Mouse (Mus musculus) layer of hippocampus, postnatal 25 days (tissue): Measurements from ENCODE around the gene Abca7. TPM values are rescaled to one million over a fixed set of nuclear protein-coding genes. Genes with fewer than 3 reads are reported as not detected.
A peak's percentile ranks its signal among the peaks of the same experiment; 100 is the strongest.

Experiments
- DNase-seq, 2 experiments: peaks; one replicate each; pipeline ENCODE4 v3.0.0; 2022; ENCODE audit warnings: mixed read lengths in 2 of 2, low spot score in 1 of 2; ENCODE audit errors: extremely low spot score in 1 of 2
- total RNA-seq, 2 experiments: library from RNA; stranded (reverse); gene quantifications; 2 replicates each; pipeline ENCODE4 v1.2.3; 2021

The Abca7 gene
- total RNA-seq, 2 experiments from 2014 or later: 9.6 to 10.2 TPM

DNA sequence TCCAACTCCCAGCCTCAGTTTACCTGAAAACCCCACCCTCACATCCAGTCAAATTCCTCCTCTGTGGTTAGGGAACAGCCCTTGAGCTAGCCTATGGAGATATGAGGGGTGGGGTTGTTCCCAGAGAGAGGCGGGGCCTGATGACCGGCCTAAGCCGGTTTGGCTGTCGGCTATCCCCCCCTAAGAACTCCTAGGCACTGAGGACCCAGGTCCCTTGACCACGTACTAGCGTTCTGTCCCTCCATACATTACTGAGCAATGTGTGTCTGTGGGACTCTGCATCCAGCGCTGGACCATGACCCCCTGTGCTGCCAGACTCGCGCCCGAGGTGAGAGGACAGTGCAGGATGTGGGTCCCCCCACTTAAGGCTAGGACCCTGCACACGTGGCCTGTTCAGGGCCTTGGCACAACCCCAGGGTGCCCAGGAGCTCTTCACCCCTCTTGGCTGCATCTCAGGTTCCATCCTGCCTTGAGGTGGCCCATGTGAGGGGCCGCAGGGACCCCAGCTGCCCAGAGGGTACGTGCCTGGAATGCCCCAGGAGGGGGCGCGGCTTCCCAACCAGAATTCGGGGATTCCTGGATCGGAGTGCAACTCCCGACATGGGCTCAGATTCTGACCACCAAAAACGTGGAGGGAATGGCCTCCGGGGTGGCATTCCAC is 23.3 kb downstream of the Abca7 start:
- DNase-seq: no peak

- no peak for DNase-seq
These were observed 23.9 kb downstream of the Abca7 start for GRCm38 (mm10) chr10:80020191-80020590.

DNA sequence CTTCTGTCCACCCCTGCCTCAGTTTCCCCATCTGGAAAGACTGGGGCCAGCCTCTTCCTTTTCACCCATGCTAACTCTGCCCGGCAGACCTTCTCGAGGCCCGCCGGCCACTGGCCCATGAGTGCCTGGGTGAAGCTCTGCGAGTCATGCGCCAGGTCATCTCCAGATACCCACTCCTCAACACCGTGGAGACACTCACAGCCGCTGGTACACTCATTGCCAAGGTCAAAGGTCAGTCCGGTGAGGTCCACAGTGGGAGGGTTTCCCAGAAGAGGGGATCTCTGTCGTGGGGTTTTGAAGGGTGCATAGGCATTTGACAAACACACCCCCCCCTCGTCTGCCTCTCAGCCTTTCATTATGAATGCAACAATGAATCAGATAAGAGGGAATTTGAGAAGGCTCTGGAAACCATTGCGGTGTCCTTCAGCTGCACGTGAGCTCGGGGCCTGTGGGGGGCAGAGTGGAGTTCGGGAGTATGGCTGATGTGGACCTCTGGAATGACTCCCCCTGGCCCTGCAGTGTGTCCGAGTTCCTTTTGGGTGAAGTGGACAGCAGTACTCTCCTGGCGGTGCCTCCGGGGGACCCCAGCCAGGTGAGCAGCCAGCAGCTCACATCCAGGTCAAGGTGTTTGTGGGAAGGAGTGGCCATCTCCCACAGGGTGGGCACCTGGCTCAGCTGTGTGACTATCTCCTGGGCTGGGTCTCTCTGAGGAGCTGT is 24.5 kb downstream of the Abca7 start:
- no peak for DNase-seq

- no peak for DNase-seq
These were observed 25.0 kb downstream of the Abca7 start for GRCm38 (mm10) chr10:80021320-80021641.

DNA sequence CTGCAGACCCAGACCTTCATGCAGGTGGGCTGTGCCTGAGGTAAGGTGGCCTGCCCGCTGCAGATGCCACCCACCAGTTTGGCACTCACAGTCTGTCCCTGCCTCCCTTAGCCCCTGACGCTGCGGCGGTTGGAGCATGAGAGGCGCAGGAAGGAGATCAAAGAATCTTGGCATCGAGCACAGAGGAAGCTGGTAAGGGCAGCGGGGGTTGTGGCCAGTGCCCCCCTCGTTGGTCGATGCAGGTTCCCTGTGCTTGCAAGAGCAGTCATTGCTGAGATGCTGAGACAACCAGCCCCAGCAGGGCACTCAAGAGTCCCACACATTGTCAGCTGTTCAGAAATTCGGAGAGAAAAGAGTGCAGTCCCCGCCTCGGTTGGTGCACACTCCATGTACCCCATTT is 25.9 kb downstream of the Abca7 start:
- no peak for DNase-seq

- DNase-seq: no peak
These were observed 26.5 kb downstream of the Abca7 start for GRCm38 (mm10) chr10:80022806-80023205.

GRCm38 (mm10) chr10:80023758-80024157 is 27.5 kb downstream of the Abca7 start:
- no peak for DNase-seq

DNA sequence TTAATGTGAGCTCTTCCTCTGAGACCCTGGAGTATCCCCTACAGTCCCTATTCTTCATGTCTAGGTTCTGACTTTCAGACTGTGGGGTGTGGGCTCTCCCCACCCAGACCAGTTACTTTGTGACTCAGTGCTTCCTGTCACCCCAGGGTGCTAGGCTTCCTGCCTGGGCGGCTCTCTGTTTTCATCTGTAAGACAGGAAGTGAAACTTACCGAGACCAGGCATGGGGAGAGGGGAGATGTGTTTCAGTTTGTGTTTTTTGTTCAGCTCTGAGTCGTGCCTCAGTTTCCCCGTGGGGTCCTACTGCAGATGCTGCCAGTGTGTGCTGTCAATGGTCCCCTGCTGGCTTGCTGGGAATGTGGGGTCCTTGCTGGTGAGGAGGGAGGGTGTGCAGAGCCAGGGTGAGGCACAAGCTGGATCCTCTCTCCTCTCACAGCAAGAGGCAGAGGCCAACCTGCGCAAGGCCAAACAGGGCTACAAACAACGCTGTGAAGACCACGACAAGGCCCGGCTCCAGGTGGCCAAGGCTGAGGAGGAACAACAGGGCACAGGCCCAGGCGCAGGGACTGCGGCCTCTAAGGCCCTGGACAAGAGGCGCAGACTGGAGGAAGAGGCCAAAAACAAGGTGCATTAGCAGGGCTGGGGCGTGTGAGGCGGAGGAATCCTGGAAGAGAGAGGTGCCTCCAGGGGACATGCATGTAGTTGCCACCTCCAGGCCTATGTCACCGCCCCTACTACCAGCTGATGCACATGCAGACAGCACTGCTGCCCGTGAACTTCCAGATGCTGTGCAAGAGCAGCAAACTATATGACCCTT is 28.1 kb downstream of the Abca7 start:
- DNase-seq: no peak

- DNase-seq: no peak
These were observed 28.7 kb downstream of the Abca7 start for GRCm38 (mm10) chr10:80025044-80025347.

DNA sequence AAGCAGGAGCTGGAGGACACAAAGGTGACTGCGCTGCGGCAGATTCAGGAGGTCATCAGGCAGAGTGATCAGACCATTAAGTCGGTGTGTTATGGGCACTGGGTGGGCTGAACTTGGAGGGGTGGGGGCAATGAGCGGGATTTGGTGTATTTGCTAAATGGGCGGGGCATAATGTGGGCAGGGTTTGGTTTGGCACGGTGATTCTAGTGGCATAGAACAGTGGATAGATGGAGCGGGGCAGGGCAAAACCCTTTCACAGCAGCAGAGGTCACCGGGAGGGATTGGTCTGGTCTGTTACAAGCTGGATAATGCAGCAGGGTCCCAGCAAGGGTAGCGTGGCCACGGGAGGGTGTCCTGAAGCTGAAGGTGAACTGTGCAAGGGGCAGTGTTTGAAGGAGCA is 29.2 kb downstream of the Abca7 start:
- DNase-seq: no peak

GRCm38 (mm10) chr10:80025889-80026288 is 29.6 kb downstream of the Abca7 start:
- DNase-seq: no peak

DNA sequence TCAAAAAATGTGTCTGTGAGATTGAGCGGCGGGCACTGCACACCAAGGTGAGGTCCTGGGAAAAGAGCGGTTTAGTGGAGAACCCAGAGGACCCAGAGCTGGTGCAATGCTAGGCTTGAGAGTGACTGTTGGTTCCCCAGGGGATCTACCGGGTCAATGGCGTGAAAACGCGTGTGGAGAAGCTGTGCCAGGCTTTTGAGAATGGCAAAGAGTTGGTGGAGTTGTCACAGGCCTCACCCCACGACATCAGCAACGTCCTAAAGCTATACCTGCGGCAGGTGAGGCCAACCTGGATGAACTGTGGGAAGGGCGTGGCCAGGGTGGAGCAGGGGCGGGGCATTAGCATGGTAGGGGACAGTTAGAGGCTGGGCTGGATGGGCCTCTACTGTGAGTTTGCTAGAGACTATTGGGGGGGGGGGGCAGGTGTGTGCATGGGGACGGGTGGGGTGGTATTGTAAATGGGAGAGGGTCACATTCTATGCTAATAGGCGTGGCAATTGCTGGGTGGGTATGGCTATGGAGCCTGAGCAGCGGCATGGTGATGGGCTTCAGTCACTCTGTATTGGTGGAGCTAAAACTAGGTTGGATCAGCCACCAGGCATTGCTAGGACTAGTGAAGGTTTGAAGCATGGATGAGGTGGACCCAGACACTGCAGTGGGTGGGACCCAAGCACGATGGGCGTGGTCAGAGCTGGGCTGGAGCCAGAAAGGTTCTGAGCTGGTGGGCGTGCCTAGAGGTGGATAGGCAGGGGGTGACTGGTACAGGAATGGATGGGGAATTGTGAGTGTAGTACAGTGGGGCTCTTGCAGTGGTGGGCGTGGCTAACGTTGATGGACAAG is 31.6 kb downstream of the Abca7 start:
- DNase-seq: no peak

DNA sequence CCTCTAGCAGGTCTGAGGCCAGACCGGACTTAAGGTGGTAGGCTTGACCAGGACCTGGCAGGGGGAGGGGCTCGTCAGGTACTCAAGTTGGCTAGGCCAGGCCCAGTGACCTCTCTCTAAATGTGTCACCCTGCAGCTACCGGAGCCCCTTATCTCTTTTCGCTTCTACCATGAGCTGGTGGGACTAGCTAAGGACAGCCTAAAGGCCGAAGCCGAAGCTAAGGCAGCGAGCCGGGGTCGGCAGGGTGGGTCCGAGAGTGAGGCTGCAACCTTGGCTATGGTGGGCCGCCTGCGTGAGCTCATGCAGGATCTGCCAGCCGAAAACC is 32.2 kb downstream of the Abca7 start:
- DNase-seq: no peak

DNA sequence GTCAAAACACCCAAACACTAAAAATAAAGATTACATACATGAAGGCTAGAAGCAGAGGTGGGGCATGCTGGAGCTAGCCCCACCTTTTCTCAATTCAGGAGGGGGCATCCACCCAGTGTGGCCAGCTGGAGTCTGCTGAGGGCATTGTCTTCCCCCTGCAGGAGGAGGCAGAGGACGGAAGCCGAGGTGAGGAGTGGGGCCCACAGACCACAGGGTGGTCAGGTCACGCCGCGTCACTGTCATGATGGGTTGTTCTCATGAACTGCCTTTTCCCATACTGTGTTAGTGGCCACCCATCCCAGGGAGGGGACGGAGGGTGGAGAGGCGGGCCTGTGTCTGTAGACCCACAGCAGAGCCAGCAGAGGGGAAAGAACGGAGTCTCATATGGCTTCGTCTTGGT is 33.9 kb downstream of the Abca7 start:
- no peak for DNase-seq

- DNase-seq: no peak
These were observed 34.4 kb downstream of the Abca7 start for GRCm38 (mm10) chr10:80030736-80031135.

- peak in 1 of 2 experiments; percentile 36 for DNase-seq
These were observed 36.6 kb downstream of the Abca7 start for GRCm38 (mm10) chr10:80032799-80033480.

GRCm38 (mm10) chr10:80033511-80034391 is 37.5 kb downstream of the Abca7 start:
- DNase-seq: no peak

GRCm38 (mm10) chr10:80035148-80035547 is 38.9 kb downstream of the Abca7 start:
- DNase-seq: no peak

GRCm38 (mm10) chr10:80035686-80036085 is 39.4 kb downstream of the Abca7 start:
- DNase-seq: no peak
